9 mouse cellular contexts compared by ENCODE assay signal in genomic region chr10:67766099-67766498, GRCm38 (mm10).
DNase-seq lines count a peak whose midpoint lies in the region; ATAC-seq and TF ChIP-seq lines count a peak whose summit lies in the region.
"Had no signal": no experiment of that assay in that cellular context is flagged by ENCODE, and none has a peak within 500 bp of the region (broad histone marks: within the 10 kb centered on the region; RNA-seq: fewer than 3 reads in every experiment).

No protein-coding gene starts in this region.

- H3K27me3 ChIP-seq in hindbrain, embryonic 14.5 days (ENCODE audit: control insufficient read depth, insufficient read depth, low read length): no peaks in the 10 kb centered on the region
- H3K27me3 ChIP-seq in hindbrain, embryonic 13.5 days: no peaks in the 10 kb centered on the region
- H3K27me3 ChIP-seq: embryonic facial prominence, embryonic 13.5 days had no signal

- in situ Hi-C loops in ES-E14 (cut with MboI; ENCODE audit: low sequenced_read_pairs in 2 of 2, unreplicated experiment in 2 of 2): no loop called here

- no peak overlapping the region for H3K9ac ChIP-seq in hindbrain, embryonic 14.5 days
- H3K9ac ChIP-seq in hindbrain, embryonic 13.5 days: no peak overlapping the region
- H3K9ac ChIP-seq in ES-E14 (ENCODE audit: insufficient read depth, low read depth, low read length, poor library complexity, severe bottlenecking): no peak overlapping the region
- H3K9ac ChIP-seq: embryonic facial prominence, embryonic 13.5 days had no signal

- H3K4me2 ChIP-seq in hindbrain, embryonic 14.5 days (replicated peaks): no peak overlapping the region
- H3K4me2 ChIP-seq in hindbrain, embryonic 13.5 days: no peak overlapping the region
- H3K4me2 ChIP-seq: embryonic facial prominence, embryonic 13.5 days had no signal

- intact Hi-C loops in left cerebral cortex, postnatal 14 days (cut with DNase I): no loop called here

- TF ChIP-seq CTCF in olfactory bulb, adult 2 months (IDR thresholded peaks at IDR 0.05; ENCODE audit: insufficient read depth, low read depth, low read length): peak; percentile 52; the same call in 1 of the 2 replicates

- H3K27ac ChIP-seq in hindbrain, embryonic 14.5 days: no peak overlapping the region
- no peak overlapping the region for H3K27ac ChIP-seq in hindbrain, embryonic 13.5 days
- H3K27ac ChIP-seq in ES-E14 (ENCODE audit: insufficient read depth, low read depth, low read length, poor library complexity, severe bottlenecking): no peak overlapping the region
- no peak overlapping the region for H3K27ac ChIP-seq in olfactory bulb, adult 2 months (ENCODE audit: insufficient read depth, low read depth, low read length)
- H3K27ac ChIP-seq: embryonic facial prominence, embryonic 13.5 days had no signal

- no peaks in the 10 kb centered on the region for H3K36me3 ChIP-seq in hindbrain, embryonic 14.5 days (replicated peaks; ENCODE audit: control insufficient read depth, insufficient read depth)
- no peaks in the 10 kb centered on the region for H3K36me3 ChIP-seq in hindbrain, embryonic 13.5 days
- no peaks in the 10 kb centered on the region for H3K36me3 ChIP-seq in ES-E14 (ENCODE audit: control insufficient read depth, insufficient read depth, low read length, poor library complexity, severe bottlenecking)
- H3K36me3 ChIP-seq: embryonic facial prominence, embryonic 13.5 days had no signal

- no peak overlapping the region for H3K4me3 ChIP-seq in hindbrain, embryonic 14.5 days (replicated peaks; ENCODE audit: low read length)
- no peak overlapping the region for H3K4me3 ChIP-seq in hindbrain, embryonic 13.5 days
- no peak overlapping the region for H3K4me3 ChIP-seq in ES-E14 (ENCODE audit: insufficient read depth in 1 of 2, low read depth in 1 of 2, low read length in 2 of 2, poor library complexity in 1 of 2, severe bottlenecking in 1 of 2)
- H3K4me3 ChIP-seq in olfactory bulb, adult 2 months (ENCODE audit: insufficient read depth, low read depth, low read length): no peak overlapping the region
- H3K4me3 ChIP-seq: embryonic facial prominence, embryonic 13.5 days had no signal

- WGBS in hindbrain, embryonic 14.5 days: 39% methylated on average over 13 of the region's 13 CpGs
- 41% methylated on average over 13 of the region's 13 CpGs for WGBS in hindbrain, embryonic 13.5 days
- 38% methylated on average over 13 of the region's 13 CpGs for WGBS in olfactory bulb, adult 2 months

- TF ChIP-seq POLR2A in olfactory bulb, adult 2 months (IDR thresholded peaks at IDR 0.05; ENCODE audit: insufficient read depth, low read depth, low read length): no peak

- peak; percentile 78 for DNase-seq in hindbrain, embryonic 14.5 days (ENCODE audit: low spot score)
- peak; percentile 59 for DNase-seq in ES-E14 (ENCODE audit: low read depth, low spot score)
- DNase-seq in cerebellum, adult 11-12 months: peak; percentile 7
- peak; percentile 57 for DNase-seq in gastrocnemius, postnatal 10 days
- DNase-seq in left cerebral cortex, postnatal 14 days (ENCODE audit: low spot score in 2 of 2): peak; percentile 43 to 61
- peak; percentile 61 for DNase-seq in thymus, postnatal 14 days

- H3K9me3 ChIP-seq in hindbrain, embryonic 14.5 days (ENCODE audit: control insufficient read depth, low read length): no peaks in the 10 kb centered on the region
- H3K9me3 ChIP-seq in hindbrain, embryonic 13.5 days: 0 out of 2 replicates have a peak, but pooled peaks cover 3% of the 10 kb centered on the region
- H3K9me3 ChIP-seq in ES-E14 (ENCODE audit: control insufficient read depth, insufficient read depth, low read depth, low read length): no peaks in the 10 kb centered on the region
- H3K9me3 ChIP-seq: embryonic facial prominence, embryonic 13.5 days had no signal

- no peak for ATAC-seq in hindbrain, embryonic 14.5 days (ENCODE audit: low FRiP score)
- ATAC-seq in hindbrain, embryonic 13.5 days (ENCODE audit: low FRiP score): no peak

- H3K4me1 ChIP-seq in hindbrain, embryonic 14.5 days (replicated peaks; ENCODE audit: control insufficient read depth, insufficient read depth, low read length): no peaks in the 10 kb centered on the region
- no peaks in the 10 kb centered on the region for H3K4me1 ChIP-seq in hindbrain, embryonic 13.5 days (replicated peaks)
- no peaks in the 10 kb centered on the region for H3K4me1 ChIP-seq in ES-E14 (ENCODE audit: control insufficient read depth in 2 of 2, insufficient read depth in 2 of 2, low read length in 2 of 2, poor library complexity in 1 of 2)
- H3K4me1 ChIP-seq in olfactory bulb, adult 2 months (ENCODE audit: control insufficient read depth, insufficient read depth, low read length): no peaks in the 10 kb centered on the region
- H3K4me1 ChIP-seq: embryonic facial prominence, embryonic 13.5 days had no signal

TF ChIP-seq in ES-E14, 5 proteins besides CTCF, POLR2A, EP300 and RAD21:
- TF ChIP-seq ZNF384 (IDR thresholded peaks at IDR 0.05; ENCODE audit: low read depth, low read length) (no peak), ZC3H11A (IDR thresholded peaks at IDR 0.05; ENCODE audit: borderline replicate concordance, low read depth, low read length) (no peak), MAFK (IDR thresholded peaks at IDR 0.05; ENCODE audit: insufficient read depth, low read depth, low read length) (no peak), CHD2 (IDR thresholded peaks at IDR 0.05; ENCODE audit: low read depth, low read length) (no peak), HCFC1 (IDR thresholded peaks at IDR 0.05; ENCODE audit: borderline replicate concordance, insufficient read depth, low read length) (no peak)

Comparison
In these comparisons a context has a peak if more than half of its experiments do, and no peak if none do; other contexts are left out.
1. DNase-seq: peak in every context shown above with its lines; median percentile 78 in hindbrain, embryonic 14.5 days; 61 in thymus, postnatal 14 days; 59 in ES-E14; 57 in gastrocnemius, postnatal 10 days; 52 in left cerebral cortex, postnatal 14 days; 7 in cerebellum, adult 11-12 months.